Mouse (Mus musculus) lung, adult 2 months (tissue): ENCODE measurements around the gene Rps6ka2.

ENCODE experiments used
- CTCF ChIP-seq: fragments of 200-500 bp; IDR thresholded peaks from 2 replicates; pipeline ENCODE4 v1.5.1; 2011; ENCODE audit warnings: mild to moderate bottlenecking, low read length, control low read depth; ENCODE audit not compliant: insufficient read depth
- POLR2A ChIP-seq: fragments of 200-500 bp; IDR thresholded peaks from 2 replicates; pipeline ENCODE4 v1.6.1; 2011; ENCODE audit warnings: low read depth, mild to moderate bottlenecking, control low read depth, low read length, borderline replicate concordance; ENCODE audit errors: extremely low read depth

GRCm38 (mm10) chr17:7233197-7233596, 63.3 kb downstream of the Rps6ka2 start:
- TF ChIP-seq CTCF (no peak), POLR2A (no peak)
